Mouse (Mus musculus): Measurements from ENCODE around the gene Inha.

Inha gene

DNA sequence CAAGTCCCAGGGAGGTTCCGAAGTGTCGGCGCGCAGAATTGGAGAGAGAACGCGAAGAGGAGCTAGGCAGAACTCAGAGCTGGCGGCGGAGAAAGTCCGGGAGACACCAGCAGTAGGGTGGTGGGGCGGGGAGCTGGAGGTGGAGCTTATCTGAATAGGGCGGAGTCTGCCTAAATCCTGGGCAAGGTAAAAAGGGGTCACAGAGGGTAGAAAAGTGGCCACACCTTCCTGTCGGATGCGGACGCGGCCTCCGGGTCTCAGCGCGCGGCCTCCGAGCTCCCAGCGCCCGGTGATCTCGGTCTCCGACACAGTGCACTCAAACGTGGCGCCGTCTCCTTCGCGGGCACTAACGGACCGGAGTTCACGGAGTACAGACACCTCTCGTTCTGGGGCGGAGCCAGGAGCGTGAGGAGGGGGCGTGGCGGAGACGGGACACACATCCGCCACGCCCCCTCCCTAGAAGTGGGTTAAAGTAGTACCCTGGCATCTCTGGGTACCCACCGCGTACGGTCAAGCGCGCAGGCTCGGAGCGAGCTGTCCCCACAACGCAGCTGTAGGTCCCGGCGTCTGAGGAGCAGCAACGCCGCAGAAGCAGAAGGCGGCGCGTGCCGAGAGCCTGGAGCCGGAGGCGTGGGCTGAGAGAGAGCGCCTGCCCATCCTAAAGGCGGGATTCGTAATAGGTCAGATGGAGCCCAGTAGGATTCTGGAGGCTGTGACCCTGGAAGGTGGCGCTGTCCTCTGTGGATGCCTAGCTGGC, 19.3 kb upstream of the Inha start:
- CTCF ChIA-PET, result interaction anchor here (0.6 kb wide), 1 partner anchor 34 kb away, joined by 3 read pairs; no protein-coding TSS in a partner anchor

DNA sequence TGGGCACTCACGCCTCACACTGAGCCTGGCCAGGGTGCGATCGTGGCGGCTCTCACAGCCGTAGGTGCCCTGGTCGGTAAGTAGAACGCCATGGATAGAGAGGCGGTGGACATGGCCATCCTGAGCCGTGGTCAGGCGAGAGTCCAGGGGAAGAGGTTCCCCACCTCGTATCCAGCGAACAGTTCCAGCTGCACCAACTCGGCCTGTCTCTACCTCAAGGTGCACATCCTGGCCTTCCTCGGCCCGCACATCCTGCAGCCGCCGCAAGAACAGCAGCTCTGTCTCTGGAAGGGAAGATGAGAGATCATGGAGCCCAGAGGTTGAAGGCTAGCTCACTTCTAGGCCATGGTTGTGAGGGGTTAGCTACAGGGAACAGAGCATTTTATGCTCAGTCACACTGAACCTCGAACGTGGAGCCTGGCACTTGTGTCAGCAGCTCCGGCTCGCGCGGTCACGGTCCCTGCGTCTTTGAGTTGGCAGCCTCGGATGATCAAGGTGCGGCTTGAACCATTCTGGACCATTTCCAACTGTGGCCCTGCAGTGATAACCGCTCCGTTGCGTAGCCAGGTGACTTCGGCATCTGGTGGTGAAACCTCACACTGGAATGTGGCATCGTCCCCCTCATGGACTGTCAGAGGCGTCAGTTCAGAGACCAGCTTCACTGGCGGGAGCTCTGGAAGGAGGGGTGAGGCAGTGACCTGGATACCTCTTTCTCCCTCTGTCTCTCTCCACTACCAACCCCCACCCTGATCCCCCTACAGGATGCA, 15.9 kb upstream of the Inha start:
- CTCF ChIA-PET, result interaction anchor here (0.8 kb wide), 1 partner anchor 13 kb away, joined by 3 read pairs; no protein-coding TSS in a partner anchor

DNA sequence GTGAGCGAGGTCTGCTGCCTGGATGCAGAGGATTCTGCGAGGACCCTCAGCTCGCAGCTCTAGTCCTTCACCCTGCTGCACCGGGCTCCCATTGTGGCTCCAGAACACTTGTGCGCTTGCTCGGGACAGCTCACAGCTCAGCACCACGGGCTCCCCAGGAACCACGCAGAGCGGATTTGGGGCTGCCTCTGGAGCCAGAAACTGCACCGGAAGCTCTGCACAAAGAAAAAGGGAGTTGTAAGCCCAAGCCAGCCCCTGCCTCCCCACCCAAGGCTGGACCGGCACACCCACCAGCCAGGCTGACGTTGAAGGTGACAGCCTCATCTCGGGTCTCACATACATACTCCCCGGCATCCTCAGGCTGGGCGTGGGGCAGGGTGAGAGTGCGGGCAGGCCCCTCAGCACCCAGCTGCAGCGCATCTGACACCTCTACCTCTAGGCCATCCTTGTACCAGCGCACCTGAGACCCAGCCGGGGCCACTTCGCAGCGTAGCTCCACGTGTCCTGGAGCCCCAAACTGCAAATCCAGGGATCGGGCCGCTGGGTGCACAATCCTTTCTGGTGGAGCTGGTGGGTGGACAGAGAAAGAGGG, 14.2 kb upstream of the Inha start:
- CTCF ChIA-PET, result no interaction called here

DNA sequence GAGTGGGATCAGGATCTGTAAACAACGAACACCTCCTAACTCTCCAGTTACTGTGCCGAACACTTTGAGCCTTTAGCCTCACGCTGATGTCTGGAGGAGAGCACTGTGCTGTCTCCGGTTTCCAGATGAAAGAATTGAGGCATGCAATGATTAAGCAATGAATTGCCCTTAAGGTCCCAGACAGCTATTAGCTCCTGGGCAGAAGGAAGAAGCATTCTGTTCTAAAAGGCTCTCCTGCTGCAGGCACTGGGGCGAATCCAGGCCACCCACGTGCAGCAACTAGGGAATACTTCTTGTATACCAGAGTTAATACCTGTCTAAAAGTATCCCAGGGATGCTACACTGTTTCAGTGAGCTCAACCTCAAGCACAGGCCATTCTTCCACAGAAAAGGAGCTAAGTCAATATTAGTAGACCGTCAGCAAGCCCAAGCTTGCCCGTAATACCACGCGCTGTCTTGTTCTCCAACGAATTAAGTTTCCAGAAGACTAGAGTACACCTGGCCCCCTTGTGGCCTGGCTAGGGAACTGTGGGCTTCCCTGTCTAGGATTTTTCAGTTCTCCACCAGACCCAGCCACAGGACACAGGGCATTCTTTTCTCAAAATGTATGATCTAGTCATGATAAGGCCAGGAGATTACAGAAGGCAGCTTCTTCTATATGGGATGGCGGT, 11.9 kb upstream of the Inha start:
- CTCF ChIA-PET, result no interaction called here

DNA sequence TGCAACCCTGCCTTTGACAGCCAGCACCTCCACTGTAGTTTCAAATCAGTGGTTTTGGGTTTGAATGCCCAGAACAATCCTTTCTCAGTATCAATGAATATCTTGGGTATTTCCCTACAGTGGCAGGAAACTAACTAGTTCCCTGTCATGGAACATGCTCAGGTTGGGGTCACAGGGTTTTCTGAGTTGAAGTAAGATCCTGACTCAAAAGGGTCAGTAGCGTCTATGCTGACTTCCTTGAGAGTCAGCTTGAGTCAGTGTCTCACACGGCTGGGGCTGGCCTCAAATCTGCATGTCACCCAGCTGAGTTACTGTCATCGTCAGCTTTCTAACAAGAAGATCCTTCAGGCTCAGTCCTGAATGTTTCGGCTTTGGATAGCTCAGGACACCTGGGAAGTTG, 8.0 kb upstream of the Inha start:
- CTCF ChIA-PET, result no interaction called here

DNA sequence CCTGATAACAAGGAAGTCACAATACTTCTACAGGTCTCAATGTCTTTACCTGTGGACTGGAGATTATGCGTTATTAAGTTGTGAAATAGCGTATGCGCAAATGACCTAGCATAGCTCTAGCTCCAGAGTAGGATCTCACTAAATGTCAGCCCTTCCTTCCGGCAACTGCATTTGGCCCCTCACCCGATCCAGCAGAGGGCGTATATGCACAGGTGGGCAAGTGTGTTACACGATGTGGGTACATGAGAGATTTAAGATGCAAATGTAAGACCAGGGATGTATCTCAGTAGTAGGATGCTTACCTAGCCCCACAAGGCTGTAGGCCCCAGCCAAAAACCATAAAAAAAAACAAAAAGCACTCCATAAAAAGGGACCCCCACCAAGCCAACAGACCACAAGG, 7.4 kb upstream of the Inha start:
- CTCF ChIA-PET, result no interaction called here

DNA sequence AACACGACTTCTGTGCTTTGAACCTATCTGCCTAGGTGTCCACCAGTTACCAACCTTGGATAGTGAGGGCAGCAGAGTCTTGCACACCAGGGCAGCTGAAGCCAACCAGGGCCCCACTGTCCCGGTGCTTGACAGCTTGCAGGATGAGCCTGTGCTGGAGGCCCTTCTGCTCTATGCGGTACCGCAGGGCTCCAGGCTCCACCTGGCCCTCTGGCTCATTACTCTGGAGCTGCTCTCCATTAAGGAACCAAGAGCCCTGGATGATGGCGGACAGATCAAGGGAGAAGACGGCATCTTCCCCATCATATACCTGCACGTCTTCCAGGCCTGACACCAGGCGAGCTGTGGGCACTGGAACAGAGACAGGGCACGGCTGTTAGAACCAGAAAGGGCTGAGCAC, 5.0 kb upstream of the Inha start:
- CTCF ChIA-PET, result no interaction called here

DNA sequence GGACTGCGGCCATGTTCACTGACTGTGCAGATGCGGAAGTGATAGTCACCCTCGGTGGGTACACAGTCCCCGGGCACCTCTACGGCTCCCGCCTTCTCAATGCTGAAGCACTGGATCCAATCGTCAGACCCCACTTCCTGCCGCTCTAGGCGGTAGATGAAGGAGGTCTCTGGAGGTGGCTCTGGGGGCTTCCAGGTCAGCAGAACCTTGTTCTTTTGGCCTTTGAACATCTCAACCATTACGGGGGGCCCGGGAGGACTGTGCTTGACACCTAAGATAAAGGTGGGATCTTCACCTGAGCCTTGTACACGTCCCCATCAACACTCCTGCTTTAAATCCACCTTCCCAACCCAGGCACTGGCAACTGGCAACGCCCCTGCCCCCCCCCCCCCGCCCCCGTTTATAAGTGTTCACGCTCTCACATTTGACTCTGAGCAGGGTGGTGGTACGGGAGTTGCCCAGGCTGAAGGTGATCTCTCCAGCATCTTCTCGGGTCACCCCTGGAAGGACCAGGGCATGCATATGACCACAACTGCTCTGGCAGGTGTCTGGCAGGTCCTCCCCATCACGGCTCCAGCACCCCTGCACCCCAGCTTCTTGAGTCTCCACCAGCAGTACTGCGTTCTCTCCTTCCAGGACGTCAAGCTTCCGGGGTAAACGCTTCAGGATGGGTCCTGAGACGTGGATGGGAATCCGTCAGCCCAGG, 3.8 kb upstream of the Inha start:
- CTCF ChIA-PET, result no interaction called here

DNA sequence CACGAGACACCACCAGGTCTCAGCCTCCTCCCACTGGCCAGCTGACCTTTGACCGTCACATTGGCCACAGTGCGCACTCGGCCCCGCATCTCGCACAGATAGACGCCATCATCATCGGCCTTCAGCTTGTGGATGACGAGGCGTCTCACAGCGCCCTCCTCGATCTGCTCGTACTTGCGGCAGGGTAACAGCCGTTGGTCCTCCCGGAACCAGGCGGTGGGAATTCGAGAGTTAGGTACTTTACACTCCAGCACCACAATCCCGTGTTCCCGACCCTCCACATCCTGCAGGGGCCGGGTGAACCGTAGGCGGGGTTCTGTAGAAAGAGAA, 3.3 kb upstream of the Inha start:
- CTCF ChIA-PET, result no interaction called here

DNA sequence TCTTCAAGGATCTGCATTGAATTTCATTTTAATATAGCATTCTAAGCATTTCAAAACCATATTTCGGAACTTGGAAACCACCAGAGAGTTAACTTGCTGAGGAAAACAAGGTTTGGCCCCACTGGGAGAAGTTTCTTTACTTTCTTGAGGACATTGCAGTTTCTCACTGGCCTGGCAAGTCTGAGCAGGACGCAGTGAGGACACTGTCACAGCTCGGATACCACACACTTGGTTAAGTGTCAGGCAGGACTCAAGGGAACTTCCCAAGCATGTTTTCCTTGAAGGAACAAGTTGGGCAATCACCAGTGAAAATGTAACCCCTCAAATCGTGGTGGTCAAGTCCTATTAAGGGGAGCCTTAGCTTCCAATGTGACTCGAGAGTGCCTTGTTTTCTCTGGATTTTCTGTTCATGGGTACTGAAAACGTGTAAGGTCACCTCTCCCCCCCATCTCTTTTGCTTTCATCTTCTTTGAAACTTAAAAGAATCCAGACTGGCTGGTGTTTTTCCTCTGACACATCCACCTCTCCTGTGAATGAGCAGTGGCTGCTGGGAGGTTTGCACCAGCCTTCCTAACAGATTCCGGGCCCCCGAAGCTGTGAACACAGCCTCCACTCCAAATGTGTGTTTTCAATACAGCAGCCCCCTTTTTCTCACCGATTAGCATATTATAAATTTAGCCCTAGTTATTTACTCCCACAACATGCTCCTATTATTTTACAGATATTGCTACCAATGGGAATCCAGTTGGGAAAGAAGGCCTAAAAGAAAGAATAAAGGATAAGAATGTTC, 2.4 kb upstream of the Inha start:
- CTCF ChIA-PET, result no interaction called here

DNA sequence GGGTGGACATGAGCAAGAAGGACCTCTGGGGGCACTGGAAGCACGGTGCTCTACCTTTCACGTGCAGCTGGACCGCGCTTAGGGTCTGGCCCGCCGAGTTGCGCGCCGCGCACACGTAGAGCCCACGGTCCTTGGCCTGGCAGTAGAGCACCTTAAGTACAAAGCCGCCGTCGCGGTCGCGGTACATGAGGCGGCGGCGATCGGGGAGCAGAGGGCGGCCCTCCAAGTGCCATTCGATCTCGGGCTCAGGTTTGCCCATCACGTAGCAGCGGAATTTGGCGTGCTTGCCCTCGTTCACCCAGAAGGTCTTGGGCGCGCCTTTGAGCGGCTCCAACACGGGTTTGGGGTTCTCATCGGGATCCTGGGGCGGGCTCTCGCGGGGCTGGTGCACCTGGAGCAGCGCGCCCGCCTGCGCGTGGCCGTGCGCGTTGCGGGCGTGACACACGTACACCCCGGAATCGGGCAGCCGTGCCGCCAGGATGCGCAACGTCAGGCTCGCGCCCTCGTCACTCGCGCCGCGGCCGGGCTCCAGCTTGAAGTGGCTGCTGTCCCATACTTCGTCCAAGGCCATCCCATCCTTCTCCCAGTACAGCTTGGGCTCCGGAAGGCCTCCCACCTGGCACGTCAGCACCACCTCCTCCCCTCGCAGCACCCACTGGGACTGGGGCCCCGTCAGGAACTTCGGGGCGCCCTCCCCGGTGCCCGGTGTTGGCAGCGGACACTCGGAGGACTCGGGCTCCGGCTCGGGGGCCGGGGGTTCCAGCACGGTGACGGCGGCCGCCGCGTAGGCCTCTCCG, 1.5 kb upstream of the Inha start:
- CTCF ChIA-PET, result no interaction called here

DNA sequence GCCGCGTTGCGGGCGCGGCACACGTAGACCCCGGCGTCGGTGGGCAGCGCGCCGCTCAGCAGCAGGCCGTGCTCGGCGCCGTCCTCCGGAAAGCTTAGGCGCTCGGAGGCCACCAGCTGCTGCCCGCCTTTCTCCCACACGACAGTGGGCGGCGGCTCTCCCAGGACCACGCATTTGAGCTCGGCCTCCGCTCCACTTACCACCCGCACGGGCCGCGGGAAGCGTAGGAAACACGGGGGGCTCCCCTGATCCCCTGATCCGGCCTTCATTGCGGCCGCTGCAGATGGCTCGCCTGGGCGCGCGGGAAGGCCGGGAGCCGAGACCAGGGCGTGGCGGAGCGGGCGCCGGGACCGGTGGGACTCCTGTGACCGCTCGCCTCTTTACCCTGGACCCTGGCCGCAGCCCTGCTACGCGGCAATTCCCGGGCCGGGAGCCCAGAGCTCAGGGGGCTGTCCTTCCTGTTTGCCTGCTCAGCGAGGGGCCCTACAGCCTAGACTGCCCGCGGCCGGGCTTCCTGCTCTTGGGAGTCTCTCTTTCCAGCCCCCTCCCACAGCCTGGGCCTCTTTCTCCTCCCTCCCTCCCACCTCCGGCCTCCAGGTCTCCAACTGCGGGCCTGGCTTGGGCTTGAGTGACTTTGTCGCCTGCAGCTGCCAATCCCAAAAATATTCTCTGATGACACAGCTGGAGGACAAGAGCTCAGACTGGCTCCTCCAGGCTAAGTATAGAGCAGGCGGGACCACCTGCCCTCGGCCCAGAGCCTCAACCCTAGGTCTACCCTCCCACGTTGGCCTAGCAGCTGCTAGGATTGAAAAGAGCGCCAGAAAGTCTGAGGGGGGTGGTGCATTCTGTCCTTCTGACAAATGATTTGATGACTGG, 683 bp upstream of the Inha start, which contains the start of gene Obsl1:
Obsl1 (minus strand) TSS at position 497 of the 876 bp plus-strand sequence.
- CTCF ChIA-PET, result no interaction called here

DNA sequence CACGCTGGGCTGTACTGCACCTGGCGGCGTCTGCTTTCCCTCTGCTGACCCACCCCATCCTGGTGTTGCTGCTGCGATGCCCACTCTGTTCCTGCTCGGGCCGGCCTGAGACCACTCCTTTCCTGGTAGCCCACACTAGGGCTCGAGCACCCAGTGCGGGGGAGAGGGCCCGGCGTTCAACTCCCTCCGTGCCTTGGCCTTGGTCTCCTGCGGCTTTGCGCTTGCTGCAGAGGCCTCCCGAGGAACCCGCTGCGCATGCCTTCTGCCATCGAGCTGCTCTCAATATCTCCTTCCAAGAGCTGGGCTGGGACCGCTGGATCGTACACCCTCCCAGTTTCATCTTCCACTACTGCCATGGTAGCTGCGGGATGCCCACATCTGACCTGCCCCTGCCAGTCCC, 2.7 kb downstream of the Inha start:
- CTCF ChIA-PET, result no interaction called here

DNA sequence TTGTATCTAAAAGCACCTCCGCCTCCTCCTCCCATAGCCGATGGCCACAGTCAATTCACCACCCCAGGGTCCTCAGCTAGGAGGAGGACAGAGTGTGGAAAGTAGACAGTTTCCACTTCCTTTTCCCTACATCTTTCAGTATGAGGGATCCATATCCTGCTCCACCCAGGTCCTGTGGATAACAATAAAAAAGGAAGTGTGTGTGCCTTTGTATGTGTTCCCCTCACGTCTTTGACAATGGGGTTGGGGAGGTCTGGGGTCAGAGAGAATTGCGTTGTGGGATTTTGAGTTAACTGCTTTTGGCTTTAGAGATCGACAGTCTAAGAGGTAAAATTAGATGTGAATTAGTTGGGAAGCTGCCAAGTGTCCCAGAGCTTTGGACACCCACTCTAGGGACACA, 3.3 kb downstream of the Inha start:
- CTCF ChIA-PET, result interaction anchor here (0.7 kb wide), 1 partner anchor 49 kb away, joined by 9 read pairs; no protein-coding TSS in a partner anchor

DNA sequence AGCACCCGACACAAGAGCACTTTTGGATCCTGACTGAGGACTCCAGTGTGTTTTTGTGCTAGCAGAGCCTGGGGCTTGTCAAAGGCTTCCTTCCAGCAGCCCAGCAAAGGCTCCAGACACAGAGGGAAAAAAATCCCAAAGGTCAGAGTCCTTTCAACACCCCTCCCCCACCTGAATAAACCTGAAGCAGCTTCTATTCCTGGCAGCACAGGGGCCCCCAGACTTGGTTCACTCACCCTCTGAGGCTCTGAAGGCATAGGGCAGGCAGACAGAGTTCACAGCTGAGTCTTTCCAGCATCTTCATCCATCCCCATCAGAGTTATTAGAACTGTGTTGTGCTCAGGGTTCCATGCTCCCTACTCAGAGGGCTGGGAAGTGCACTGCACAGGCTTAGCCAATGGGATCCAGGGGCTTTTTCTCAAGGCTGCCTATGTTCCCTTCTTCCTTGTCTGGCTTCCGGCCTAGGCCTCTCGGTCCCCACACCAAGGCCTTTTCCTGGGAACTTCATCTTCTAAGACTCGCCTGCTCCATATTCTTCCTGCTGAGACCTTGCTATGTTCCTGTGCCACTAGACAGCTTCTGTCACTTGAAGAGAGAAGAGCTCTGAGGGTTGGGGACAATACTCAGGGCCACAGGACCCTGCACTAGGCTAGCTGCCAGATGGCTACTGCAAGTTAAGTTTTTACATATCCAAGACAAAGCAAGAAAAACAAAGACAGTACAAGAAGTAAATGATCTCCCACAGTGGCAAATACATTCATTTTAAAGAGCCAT, 4.7 kb downstream of the Inha start:
- CTCF ChIA-PET, result no interaction called here

DNA sequence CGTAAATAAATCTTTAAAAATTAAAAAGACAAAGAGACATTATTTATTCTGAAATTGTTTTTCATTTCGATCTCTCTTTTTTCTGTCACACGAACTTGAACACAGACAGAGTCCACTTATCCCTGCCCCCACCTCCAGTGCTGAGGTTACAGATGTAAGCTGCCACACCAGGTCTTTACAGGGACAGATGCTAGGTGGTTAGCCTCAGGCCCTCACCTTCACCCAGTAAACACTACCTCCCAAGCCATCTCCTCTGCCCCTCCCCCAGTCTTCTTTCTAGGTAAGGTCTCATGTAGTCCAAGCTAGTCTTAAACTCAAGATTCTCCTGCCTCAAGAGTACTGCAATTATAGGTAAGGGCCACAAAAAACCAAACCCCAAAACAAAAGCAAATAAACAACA, 5.7 kb downstream of the Inha start:
- CTCF ChIA-PET, result no interaction called here

DNA sequence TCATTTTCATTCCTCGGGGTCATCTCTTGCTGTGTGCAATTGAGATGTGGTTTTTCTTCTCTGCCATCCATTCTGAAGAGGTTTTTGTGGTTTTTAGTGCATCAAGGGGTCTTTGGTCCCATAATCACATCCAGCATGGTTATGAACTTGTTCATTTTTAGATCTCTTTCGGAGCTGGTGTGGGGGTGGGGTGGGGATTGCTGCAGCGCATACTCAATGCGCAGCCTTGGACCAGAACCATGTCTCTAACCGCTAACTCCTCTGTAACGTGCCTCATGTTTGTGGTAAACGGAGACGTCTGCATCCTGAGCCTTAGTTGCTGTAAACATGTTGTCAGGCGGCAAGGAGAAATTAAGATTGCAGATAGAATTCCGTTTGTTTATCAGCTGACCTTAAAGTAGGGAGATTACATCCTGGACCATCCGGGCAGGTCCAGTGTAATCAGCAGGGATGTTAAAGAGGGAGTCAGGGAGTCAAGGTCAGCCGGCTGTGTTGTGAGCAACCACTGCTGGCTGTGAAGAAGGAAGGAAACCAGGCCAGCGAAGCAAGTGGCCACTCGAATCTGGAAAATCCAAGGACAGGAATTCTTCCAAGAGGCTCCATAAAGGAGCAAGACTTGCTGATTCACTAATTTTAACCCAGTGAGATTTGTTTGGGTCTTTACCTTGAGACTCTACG, 10.0 kb downstream of the Inha start:
- CTCF ChIA-PET, result no interaction called here

DNA sequence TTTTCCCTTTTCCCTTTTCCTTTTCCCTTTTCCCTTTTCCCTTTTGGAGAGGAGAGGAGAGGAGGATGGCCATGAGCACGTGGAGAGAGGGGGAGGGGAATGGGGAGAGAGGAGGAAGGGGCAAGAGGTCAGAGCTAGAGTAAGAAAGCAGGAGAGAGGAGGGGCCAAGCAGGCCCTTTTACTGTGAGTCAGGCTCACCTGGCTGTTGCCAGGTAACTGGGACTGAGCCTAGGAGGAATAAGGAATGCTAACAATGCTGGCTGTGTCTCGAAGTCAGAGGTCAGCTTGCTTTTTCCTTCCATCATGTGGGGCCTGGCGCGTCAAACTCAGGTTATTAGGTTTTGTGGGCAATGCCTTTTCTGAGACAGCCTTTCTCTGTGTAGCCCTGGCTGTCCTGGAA, 11.1 kb downstream of the Inha start:
- CTCF ChIA-PET, result no interaction called here
